Mouse (Mus musculus): ENCODE measurements at regions not wholly inside any gene's neighbourhood (a gene's known extent, or its start where the extent isn't known, plus 50 kb on each side); places are given as distances from the start of the nearest gene placed in this dataset.

DNA sequence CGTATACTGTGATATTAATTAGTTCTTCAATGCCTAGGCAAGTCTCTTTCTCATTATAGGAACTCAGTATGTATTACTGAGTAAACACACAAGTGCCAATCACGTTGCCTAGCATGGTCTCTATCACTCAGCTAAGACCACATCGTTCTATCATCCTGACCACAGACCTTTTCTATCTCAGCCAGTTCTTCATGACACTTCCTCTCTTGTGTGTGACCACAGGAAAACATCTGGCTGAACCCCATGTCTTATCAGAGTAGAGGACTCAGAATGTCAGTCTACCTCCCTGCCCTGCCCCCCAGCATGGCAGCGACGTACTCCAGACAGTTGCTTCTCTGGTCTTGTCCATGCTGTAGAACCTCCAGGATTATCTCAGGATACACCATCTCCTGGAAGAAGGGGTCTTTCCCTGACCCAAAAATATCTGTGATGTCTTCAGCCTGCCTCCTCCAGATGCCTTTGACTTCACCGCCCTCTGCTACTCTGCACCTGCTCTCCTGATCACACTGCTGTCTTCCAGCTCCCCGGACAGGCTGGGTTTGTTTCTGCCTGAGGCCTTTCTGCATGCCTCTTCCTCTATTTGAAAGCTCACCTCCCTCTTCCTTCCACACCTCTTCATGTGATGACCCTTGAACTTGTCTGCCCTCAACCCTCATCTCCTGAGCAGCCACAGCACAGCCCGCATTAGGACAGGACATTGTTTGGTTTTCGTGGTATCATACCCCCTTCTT is 230.1 kb upstream of the Zfp462 start:
- TF ChIP-seq ZC3H11A (IDR thresholded peaks at IDR 0.05; ENCODE audit: borderline replicate concordance, low read depth, low read length) (no peak), CHD2 (IDR thresholded peaks at IDR 0.05; ENCODE audit: low read depth, low read length) (no peak), ZNF384 (IDR thresholded peaks at IDR 0.05; ENCODE audit: low read depth, low read length) (no peak), HCFC1 (IDR thresholded peaks at IDR 0.05; ENCODE audit: borderline replicate concordance, insufficient read depth, low read length) (no peak)

All from ES-E14 (cell line).